ENCODE assay signal across 8 mouse cellular contexts in genomic region chr12:113219867-113220266, GRCm38 (mm10). TPM values are rescaled to one million over a fixed set of nuclear protein-coding genes. Genes with fewer than 3 reads are reported as not detected.
A peak's percentile ranks its signal among the peaks of the same experiment; 100 is the strongest.
DNase-seq lines count a peak whose midpoint lies in the region; ATAC-seq and TF ChIP-seq lines count a peak whose summit lies in the region.

No protein-coding gene starts in this region.

- 72% methylated on average over 4 of the region's 4 CpGs for WGBS in midbrain, embryonic 10.5 days
- 58% methylated on average over 4 of the region's 4 CpGs for WGBS in midbrain, embryonic 13.5 days
- 48% methylated on average over 4 of the region's 4 CpGs for WGBS in heart, embryonic 10.5 days
- 26% methylated on average over 4 of the region's 4 CpGs for WGBS in liver, embryonic 13.5 days (ENCODE audit: insufficient replicate concordance)
- WGBS in small intestine, adult 2 months = 29% methylated on average over 4 of the region's 4 CpGs

- no peaks in the 10 kb centered on the region for H3K27me3 ChIP-seq in midbrain, embryonic 10.5 days (ENCODE audit: low read depth, poor library complexity, severe bottlenecking)
- no peaks in the 10 kb centered on the region for H3K27me3 ChIP-seq in midbrain, embryonic 13.5 days
- H3K27me3 ChIP-seq in heart, embryonic 10.5 days (ENCODE audit: insufficient read depth, poor library complexity, severe bottlenecking) = no peaks in the 10 kb centered on the region
- no peaks in the 10 kb centered on the region for H3K27me3 ChIP-seq in liver, embryonic 13.5 days
- no peaks in the 10 kb centered on the region for H3K27me3 ChIP-seq in small intestine, adult 2 months (ENCODE audit: control insufficient read depth, insufficient read depth, low read length)

- H3K27ac ChIP-seq in midbrain, embryonic 10.5 days (replicated peaks) = no peak overlapping the region
- H3K27ac ChIP-seq in midbrain, embryonic 13.5 days = no peak overlapping the region
- no peak overlapping the region for H3K27ac ChIP-seq in heart, embryonic 10.5 days
- H3K27ac ChIP-seq in liver, embryonic 13.5 days = no peak overlapping the region
- H3K27ac ChIP-seq in small intestine, adult 2 months (ENCODE audit: insufficient read depth, low read depth, low read length) = no peak overlapping the region

- no peak overlapping the region for H3K4me3 ChIP-seq in midbrain, embryonic 10.5 days
- H3K4me3 ChIP-seq in midbrain, embryonic 13.5 days (replicated peaks) = no peak overlapping the region
- H3K4me3 ChIP-seq in heart, embryonic 10.5 days = no peak overlapping the region
- no peak overlapping the region for H3K4me3 ChIP-seq in liver, embryonic 13.5 days (replicated peaks)
- no peak overlapping the region for H3K4me3 ChIP-seq in small intestine, adult 2 months (ENCODE audit: low read depth, low read length)

- peak; percentile 54 for DNase-seq in midbrain, embryonic 10.5 days (ENCODE audit: low spot score)
- DNase-seq in heart, embryonic 10.5 days (ENCODE audit: low spot score) = peak; percentile 85
- peak; percentile 48 for DNase-seq in liver, embryonic 13.5 days
- no peak for DNase-seq in right cerebral cortex, postnatal 4 days
- DNase-seq in layer of hippocampus, postnatal 36 days = no peak

- TF ChIP-seq POLR2A in small intestine, adult 2 months (IDR thresholded peaks at IDR 0.05; ENCODE audit: low read depth, low read length) = no peak

- no peak overlapping the region for H3K9ac ChIP-seq in midbrain, embryonic 13.5 days (replicated peaks)
- H3K9ac ChIP-seq in liver, embryonic 13.5 days = no peak overlapping the region

- H3K36me3 ChIP-seq in midbrain, embryonic 10.5 days = no peaks in the 10 kb centered on the region
- H3K36me3 ChIP-seq in midbrain, embryonic 13.5 days = no peaks in the 10 kb centered on the region
- no peaks in the 10 kb centered on the region for H3K36me3 ChIP-seq in heart, embryonic 10.5 days
- no peaks in the 10 kb centered on the region for H3K36me3 ChIP-seq in liver, embryonic 13.5 days
- no peaks in the 10 kb centered on the region for H3K36me3 ChIP-seq in small intestine, adult 2 months (ENCODE audit: control insufficient read depth, insufficient read depth, low read length)

- H3K4me1 ChIP-seq in midbrain, embryonic 10.5 days = no peaks in the 10 kb centered on the region
- H3K4me1 ChIP-seq in midbrain, embryonic 13.5 days (replicated peaks) = no peaks in the 10 kb centered on the region
- no peaks in the 10 kb centered on the region for H3K4me1 ChIP-seq in heart, embryonic 10.5 days
- peaks cover 6% of the 10 kb centered on the region for H3K4me1 ChIP-seq in liver, embryonic 13.5 days (replicated peaks)
- H3K4me1 ChIP-seq in small intestine, adult 2 months (ENCODE audit: control insufficient read depth, insufficient read depth, insufficient read length, low read length) = no peaks in the 10 kb centered on the region

- H3K9me3 ChIP-seq in midbrain, embryonic 10.5 days (replicated peaks) = peaks cover 3% of the 10 kb centered on the region; the same call in 1 of the 2 replicates
- no peaks in the 10 kb centered on the region for H3K9me3 ChIP-seq in midbrain, embryonic 13.5 days
- no peaks in the 10 kb centered on the region for H3K9me3 ChIP-seq in heart, embryonic 10.5 days
- 0 out of 2 replicates have a peak, but pooled peaks cover 2% of the 10 kb centered on the region for H3K9me3 ChIP-seq in liver, embryonic 13.5 days (replicated peaks)

- peak; percentile 60; the same call in 1 of the 2 replicates for TF ChIP-seq CTCF in small intestine, adult 2 months (IDR thresholded peaks at IDR 0.05; ENCODE audit: extremely low read depth, insufficient read length, insufficient replicate concordance, low read depth, low read length)

- no peak overlapping the region for H3K4me2 ChIP-seq in midbrain, embryonic 13.5 days (replicated peaks)
- no peak overlapping the region for H3K4me2 ChIP-seq in liver, embryonic 13.5 days

- no peak for ATAC-seq in midbrain, embryonic 13.5 days
- ATAC-seq in activated CD4-positive, CD25-positive, alpha-beta regulatory T cell, adult 4 months = peak; percentile 14
- peak; percentile 9; the same call in 1 of the 2 replicates for ATAC-seq in liver, embryonic 13.5 days (ENCODE audit: low read depth)

RNA-seq across cellular contexts. Expression of gene Tmem121, which starts 34.1 kb away (rescaled TPM):
- 19.0 and 22.0 TPM in 2 replicates for polyA plus RNA-seq in midbrain, embryonic 10.5 days (2016; fragmentation: Nextera tagmentation; extraction: Ambion mirVana)
- 24.7 and 30.2 TPM in 2 replicates for polyA plus RNA-seq in midbrain, embryonic 13.5 days (2015; fragmentation: Nextera tagmentation; extraction: Ambion mirVana)
- not detected for polyA plus RNA-seq in activated CD4-positive, CD25-positive, alpha-beta regulatory T cell, adult 4 months (2017; shearing (Covaris generic))
- 2.6 and 6.1 TPM in 2 replicates for polyA plus RNA-seq in heart, embryonic 10.5 days (2016; fragmentation: Nextera tagmentation; extraction: Ambion mirVana)
- polyA plus RNA-seq in liver, embryonic 13.5 days (2015; fragmentation: Nextera tagmentation; extraction: Ambion mirVana) = 0.46 and 0.52 TPM in 2 replicates
- polyA plus RNA-seq in small intestine, adult 2 months (2012; rRNA removed) = 1.8 and 2.4 TPM in 2 replicates
- 10 to 100 TPM; 20.5 to 23.8 TPM for total RNA-seq in layer of hippocampus, postnatal 36 days (2021)

Comparison
In these comparisons a context has a peak if more than half of its experiments do, and no peak if none do; other contexts are left out.
1. DNase-seq: peak in midbrain, embryonic 10.5 days (single experiment), heart, embryonic 10.5 days (single experiment) and liver, embryonic 13.5 days (single experiment); none in right cerebral cortex, postnatal 4 days (single experiment) and layer of hippocampus, postnatal 36 days (0 of 2).